Mouse (Mus musculus): ENCODE measurements around the gene Tle1.

Gene Tle1

GRCm38 (mm10) chr4:72200559-72201409 lies at the start of gene Tle1:
TSS of gene Tle1 (minus strand) at chr4:72200919.
- in situ Hi-C loops (cut with MboI, MseI): loop anchor here (5.0 kb wide), 1 partner anchor 908 kb away; no protein-coding TSS in a partner anchor

- in situ Hi-C loops (cut with MboI, MseI): no loop called here
Observed at GRCm38 (mm10) chr4:72233584-72234219, 33.0 kb upstream of the Tle1 start.

- in situ Hi-C loops (cut with MboI, MseI): no loop called here
Observed at GRCm38 (mm10) chr4:72232206-72232605, 31.5 kb upstream of the Tle1 start.

GRCm38 (mm10) chr4:72230832-72231231 lies 30.1 kb upstream of the Tle1 start:
- in situ Hi-C loops (cut with MboI, MseI): no loop called here

- in situ Hi-C loops (cut with MboI, MseI): no loop called here
Observed at GRCm38 (mm10) chr4:72221629-72222028, 20.9 kb upstream of the Tle1 start.

GRCm38 (mm10) chr4:72204420-72205045 lies 3.8 kb upstream of the Tle1 start:
- in situ Hi-C loops (cut with MboI, MseI): loop anchor here (5.0 kb wide), 1 partner anchor 912 kb away; no protein-coding TSS in a partner anchor

- in situ Hi-C loops (cut with MboI, MseI): loop anchor here (5.0 kb wide), 1 partner anchor 909 kb away; no protein-coding TSS in a partner anchor
Observed at GRCm38 (mm10) chr4:72201521-72201991, 837 bp upstream of the Tle1 start.

GRCm38 (mm10) chr4:72199571-72200558 lies 854 bp downstream of the Tle1 start:
- in situ Hi-C loops (cut with MboI, MseI): loop anchor here (5.0 to 10.0 kb wide), 3 partner anchors 908 to 1795 kb away; partner anchors contain the start of gene Megf9

- in situ Hi-C loops (cut with MboI, MseI): loop anchor here (5.0 to 10.0 kb wide), 2 partner anchors 1667 to 1794 kb away; partner anchors contain the start of gene Megf9
Observed at GRCm38 (mm10) chr4:72198877-72199411, 1.8 kb downstream of the Tle1 start.

GRCm38 (mm10) chr4:72197888-72198605 lies 2.7 kb downstream of the Tle1 start:
- in situ Hi-C loops (cut with MboI, MseI): loop anchor here (5.0 to 10.0 kb wide), 2 partner anchors 1666 to 1793 kb away; partner anchors contain the start of gene Megf9

- in situ Hi-C loops (cut with MboI, MseI): loop anchor here (5.0 to 10.0 kb wide), 2 partner anchors 1663 to 1790 kb away; partner anchors contain the start of gene Megf9
Observed at GRCm38 (mm10) chr4:72195116-72195835, 5.4 kb downstream of the Tle1 start.

- in situ Hi-C loops (cut with MboI, MseI): loop anchor here (10.0 kb wide), 1 partner anchor 1788 kb away; no protein-coding TSS in a partner anchor
Observed at GRCm38 (mm10) chr4:72193276-72193675, 7.4 kb downstream of the Tle1 start.

- in situ Hi-C loops (cut with MboI, MseI): no loop called here
Observed at GRCm38 (mm10) chr4:72184476-72184875, 16.2 kb downstream of the Tle1 start.

GRCm38 (mm10) chr4:72182343-72182988 lies 18.3 kb downstream of the Tle1 start:
- in situ Hi-C loops (cut with MboI, MseI): no loop called here

- in situ Hi-C loops (cut with MboI, MseI): no loop called here
Observed at GRCm38 (mm10) chr4:72175943-72176342, 24.8 kb downstream of the Tle1 start.

GRCm38 (mm10) chr4:72168267-72168666 lies 32.5 kb downstream of the Tle1 start:
- in situ Hi-C loops (cut with MboI, MseI): no loop called here

GRCm38 (mm10) chr4:72167761-72168229 lies 32.9 kb downstream of the Tle1 start:
- in situ Hi-C loops (cut with MboI, MseI): no loop called here

GRCm38 (mm10) chr4:72167171-72167570 lies 33.5 kb downstream of the Tle1 start:
- in situ Hi-C loops (cut with MboI, MseI): no loop called here

All from regulatory T cell (primary cell).